Mouse (Mus musculus) testis, adult 2 months (tissue): ENCODE data around the gene Nck1.

Source experiments
- CTCF ChIP-seq: fragments of 200-500 bp; IDR thresholded peaks from 2 replicates; pipeline ENCODE4 v1.5.1; 2012; ENCODE audit warnings: low read depth, mild to moderate bottlenecking, inconsistent platforms, low read length, moderate library complexity; ENCODE audit not compliant: control insufficient read depth, insufficient read depth, insufficient replicate concordance
- POLR2A ChIP-seq: fragments of 200-500 bp; IDR thresholded peaks from 2 replicates; pipeline ENCODE4 v1.6.1; 2012; ENCODE audit warnings: low read depth, mild to moderate bottlenecking, inconsistent platforms, low read length, moderate library complexity; ENCODE audit not compliant: control insufficient read depth

DNA sequence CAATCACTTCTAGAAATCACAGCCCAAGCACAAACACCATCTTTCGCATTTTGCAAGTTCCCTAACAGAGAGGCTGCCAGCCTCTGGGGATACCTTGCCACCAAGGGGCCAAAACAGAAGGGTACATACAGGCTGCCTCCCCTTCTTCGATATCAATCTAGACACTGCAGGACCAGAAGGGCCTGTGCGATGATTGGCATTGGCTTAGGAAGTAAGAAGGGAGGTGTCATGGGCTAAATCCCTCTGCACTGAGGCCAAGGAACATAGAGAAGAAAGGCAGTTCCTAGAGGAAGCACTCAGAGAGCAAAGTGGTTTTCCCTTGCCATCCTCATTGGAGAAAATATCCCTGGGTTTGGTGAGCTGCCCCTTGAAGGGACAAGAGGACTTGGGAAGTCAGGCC is 76.3 kb downstream of the Nck1 start:
- TF ChIP-seq CTCF = no peak
- TF ChIP-seq POLR2A = no peak
